Mouse (Mus musculus) CH12.LX (cell line): ENCODE data around the gene Tmem140. TPM values are rescaled to one million over a fixed set of nuclear protein-coding genes. Genes with fewer than 3 reads are reported as not detected.

Experiments
- DNase-seq: peaks from one replicate; pipeline ENCODE4 v3.0.0-alpha.2; 2013; ENCODE audit errors: extremely low read depth
- H3K27ac ChIP-seq: 2 replicates; pipeline ENCODE4 v1.5.1; 2012; ENCODE audit warnings: low read depth, mild to moderate bottlenecking, control low read depth, moderate library complexity; ENCODE audit not compliant: insufficient read depth
- H3K27me3 ChIP-seq: replicated peaks from 2 replicates; pipeline ENCODE3; 2012; ENCODE audit warnings: inconsistent platforms
- H3K36me3 ChIP-seq, 2 experiments: replicated peaks in 1 of 2; 2 replicates each; pipeline versions ENCODE3 to v1.6.1; 2012; ENCODE audit warnings: inconsistent platforms in 1 of 2, low read length in 1 of 2, mild to moderate bottlenecking in 1 of 2, mixed read lengths in 1 of 2, moderate library complexity in 1 of 2; ENCODE audit not compliant: control insufficient read depth in 1 of 2, insufficient read depth in 1 of 2
- H3K4me1 ChIP-seq, 2 experiments: 2 replicates each; pipeline ENCODE4 v1.6.1; 2012; ENCODE audit warnings: inconsistent platforms in 1 of 2, moderate library complexity in 1 of 2; ENCODE audit not compliant: insufficient read depth in 2 of 2, control insufficient read depth in 1 of 2
- H3K4me2 ChIP-seq: 2 replicates; pipeline ENCODE4 v1.6.1; 2012; ENCODE audit warnings: low read depth, mild to moderate bottlenecking, control low read depth; ENCODE audit not compliant: poor library complexity, insufficient read depth, severe bottlenecking
- H3K4me3 ChIP-seq, 3 experiments: fragments of 150-350 bp in 1 of 3; sonication (generic) in 1 of 3; replicated peaks in 1 of 3; 2 replicates each; pipeline versions ENCODE3 to v1.5.1; 2011 to 2012; ENCODE audit warnings: low read depth in 2 of 3, low read length in 2 of 3, mild to moderate bottlenecking in 2 of 3, moderate library complexity in 2 of 3, control low read depth in 1 of 3, improper control_type of control experiment in 1 of 3, inconsistent platforms in 1 of 3, mixed read lengths in 1 of 3; ENCODE audit not compliant: poor library complexity in 1 of 3
- H3K79me2 ChIP-seq: replicated peaks from 2 replicates; pipeline ENCODE4 v1.6.1; 2012; ENCODE audit warnings: mild to moderate bottlenecking, moderate library complexity; ENCODE audit not compliant: control insufficient read depth, poor library complexity, insufficient read depth, severe bottlenecking; ENCODE audit errors: extremely low read depth
- H3K9ac ChIP-seq: 2 replicates; pipeline ENCODE4 v1.6.1; 2012; ENCODE audit warnings: low read depth, mild to moderate bottlenecking, control low read depth, moderate library complexity; ENCODE audit not compliant: insufficient read depth
- H3K9me3 ChIP-seq: replicated peaks from 2 replicates; pipeline ENCODE3; 2012; ENCODE audit warnings: low read length, inconsistent platforms, mixed read lengths
- BHLHE40 ChIP-seq: IDR thresholded peaks from 2 replicates; pipeline ENCODE4 v1.6.1; 2011; ENCODE audit warnings: mild to moderate bottlenecking, low read depth, low read length, improper control_type of control experiment
- CHD1 ChIP-seq: IDR thresholded peaks from 2 replicates; pipeline ENCODE4 v1.6.1; 2012; ENCODE audit warnings: low read depth, low read length, improper control_type of control experiment, inconsistent platforms
- CTCF ChIP-seq, 2 experiments: IDR thresholded peaks in 1 of 2; conservative IDR thresholded peaks in 1 of 2; 2 replicates each; pipeline ENCODE4 v1.5.1; 2011 to 2012; ENCODE audit warnings: low read depth in 2 of 2, low read length in 2 of 2, improper control_type of control experiment in 1 of 2, inconsistent platforms in 1 of 2, mild to moderate bottlenecking in 1 of 2, moderate library complexity in 1 of 2
- ELF1 ChIP-seq: IDR thresholded peaks from 2 replicates; pipeline ENCODE4 v1.6.1; 2014; ENCODE audit warnings: low read depth, mild to moderate bottlenecking, inconsistent platforms, low read length, improper control_type of control experiment
- EP300 ChIP-seq: IDR thresholded peaks from 2 replicates; pipeline ENCODE4 v1.6.1; 2011; ENCODE audit warnings: low read length, improper control_type of control experiment
- HCFC1 ChIP-seq: IDR thresholded peaks from 2 replicates; pipeline ENCODE4 v1.6.1; 2012; ENCODE audit warnings: low read depth, mild to moderate bottlenecking, inconsistent platforms, low read length, improper control_type of control experiment
- JUN ChIP-seq: IDR thresholded peaks from 2 replicates; pipeline ENCODE4 v1.6.1; 2011; ENCODE audit warnings: low read depth, mild to moderate bottlenecking, low read length, improper control_type of control experiment, moderate library complexity; ENCODE audit not compliant: insufficient read depth
- JUND ChIP-seq: conservative IDR thresholded peaks from 2 replicates; pipeline ENCODE4 v1.6.1; 2011; ENCODE audit warnings: low read depth, low read length, improper control_type of control experiment
- MAFK ChIP-seq: IDR thresholded peaks from 2 replicates; pipeline ENCODE4 v1.6.1; 2011; ENCODE audit warnings: low read length, improper control_type of control experiment; ENCODE audit not compliant: insufficient replicate concordance
- NELFE ChIP-seq: IDR thresholded peaks from 2 replicates; pipeline ENCODE4 v1.6.1; 2011; ENCODE audit warnings: low read depth, low read length, improper control_type of control experiment
- NRF1 ChIP-seq: IDR thresholded peaks from 2 replicates; pipeline ENCODE4 v1.6.1; 2014; ENCODE audit warnings: low read depth, mild to moderate bottlenecking, inconsistent platforms, low read length, improper control_type of control experiment, moderate library complexity
- PAX5 ChIP-seq: IDR thresholded peaks from 2 replicates; pipeline ENCODE4 v1.6.1; 2012; ENCODE audit warnings: low read length, inconsistent platforms, mixed read lengths
- RAD21 ChIP-seq: IDR thresholded peaks from 2 replicates; pipeline ENCODE4 v1.6.1; 2011; ENCODE audit warnings: low read depth, mild to moderate bottlenecking, low read length, improper control_type of control experiment, moderate library complexity
- TBP ChIP-seq: conservative IDR thresholded peaks from 2 replicates; pipeline ENCODE4 v1.6.1; 2011; ENCODE audit warnings: low read depth, low read length, improper control_type of control experiment
- UBTF ChIP-seq: IDR thresholded peaks from 2 replicates; pipeline ENCODE4 v1.6.1; 2012; ENCODE audit warnings: low read depth, mild to moderate bottlenecking, inconsistent platforms, low read length, improper control_type of control experiment, moderate library complexity
- USF1 ChIP-seq: IDR thresholded peaks from 2 replicates; pipeline ENCODE4 v1.6.1; 2014; ENCODE audit warnings: low read depth, mild to moderate bottlenecking, inconsistent platforms, low read length, improper control_type of control experiment
- ZMIZ1 ChIP-seq: IDR thresholded peaks from 2 replicates; pipeline ENCODE4 v1.6.1; 2012; ENCODE audit warnings: low read depth, mild to moderate bottlenecking, inconsistent platforms, low read length, improper control_type of control experiment
- dilution Hi-C: fragments of 300-500 bp; cut with MboI; formaldehyde crosslinking; loops from 2 replicates; pipeline ENCODE4 v1.14.3; 2020; ENCODE audit warnings: low sequenced_read_pairs; ENCODE audit not compliant: extremely low pct_unique_long_range_greater_than_20kb, extremely low pct_ligation_motif_present
- in situ Hi-C: fragments of 300-500 bp; cut with MboI; formaldehyde crosslinking; loops from 3 replicates; pipeline ENCODE4 v1.14.3; 2019; ENCODE audit warnings: low sequenced_read_pairs, low pct_ligation_motif_present, low pct_unique_long_range_greater_than_20kb, mixed read lengths
- polyA plus RNA-seq: library from polyadenylated mRNA; unstranded; fragments of >175 nt; gene quantifications from 2 replicates; pipeline ENCODE4 v1.2.1, GENCODE M21; 2012; ENCODE audit warnings: low read depth; ENCODE audit not compliant: insufficient read length
- total RNA-seq, 2 experiments: library from RNA; depleted of rRNA; stranded (reverse); fragments of 300-350 nt in 1 of 2; fragments of >200 nt in 1 of 2; gene quantifications; 2 replicates each; pipeline ENCODE4 v1.2.3; 2012 to 2014

Tmem140 gene
- total and polyA plus RNA-seq, 3 experiments = 1.2 to 3.6 (median 2.8) TPM

DNA sequence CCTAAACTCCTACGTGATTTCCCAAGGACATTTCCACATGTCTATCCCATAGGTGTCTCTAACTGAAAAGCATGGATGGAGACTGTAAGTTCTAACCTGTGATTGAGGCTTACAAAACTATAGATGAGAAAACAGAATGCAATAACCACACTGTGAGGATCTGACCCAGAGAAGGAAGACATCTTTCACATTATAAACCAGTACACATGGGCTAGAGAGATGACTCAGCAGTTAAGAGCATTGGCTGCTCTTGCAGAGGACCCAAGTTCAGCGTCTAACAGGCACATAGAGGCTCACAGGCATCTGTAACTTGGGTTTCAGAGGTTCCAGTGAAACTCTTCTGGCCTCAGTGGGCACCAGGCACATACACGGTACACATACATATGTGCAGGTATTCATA, 51.5 kb downstream of the Tmem140 start:
- H3K4me3 ChIP-seq = no peak overlapping the region
- H3K4me2 ChIP-seq = no peak overlapping the region
- H3K9me3 ChIP-seq = no peaks in the 10 kb centered on the region
- peaks cover 0 to under 1% of the 10 kb centered on the region in 2 experiments for H3K36me3 ChIP-seq
- TF ChIP-seq HCFC1 = no peak
- peak; percentile 64; the same call in 1 of the 2 replicates for TF ChIP-seq MAFK
- no peak for TF ChIP-seq JUND
- no peak for DNase-seq
- dilution Hi-C loops = no loop called here
- H3K9ac ChIP-seq = no peak overlapping the region
- no peaks in the 10 kb centered on the region for H3K27me3 ChIP-seq
- in situ Hi-C loops = no loop called here
- peaks cover 0 to 15% of the 10 kb centered on the region in 2 experiments; a peak in 2 of 4 replicates for H3K4me1 ChIP-seq
- H3K79me2 ChIP-seq = peaks cover 5% of the 10 kb centered on the region; the same call in 1 of the 2 replicates
- no peak overlapping the region for H3K27ac ChIP-seq

DNA sequence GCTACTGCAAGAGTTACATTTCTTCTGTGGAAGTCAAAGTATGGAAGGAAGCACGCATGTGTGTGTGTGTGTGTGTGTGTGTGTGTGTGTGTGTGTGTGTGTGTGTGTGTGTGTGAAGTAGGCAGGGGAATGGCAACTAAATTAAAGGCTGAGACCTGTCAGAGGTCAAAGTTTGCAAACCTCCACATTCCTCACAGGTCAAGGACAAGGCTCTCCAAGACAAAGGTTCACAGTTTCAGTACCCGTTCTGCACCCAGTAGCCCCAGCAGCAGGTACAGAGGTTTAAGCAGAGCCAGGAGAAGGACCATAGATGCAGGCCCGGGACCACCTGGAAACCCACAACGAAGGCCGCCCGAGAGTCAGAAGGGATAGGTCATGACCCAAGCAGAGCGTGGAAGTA, 56.2 kb downstream of the Tmem140 start:
- DNase-seq = no peak
- Histone ChIP-seq H3K9ac (no peak overlapping the region), H3K27me3 (no peaks in the 10 kb centered on the region), H3K36me3 (no peaks in the 10 kb centered on the region), H3K4me1 (peaks cover 0 to 5% of the 10 kb centered on the region in 2 experiments; a peak in 1 of 4 replicates), H3K9me3 (no peaks in the 10 kb centered on the region), H3K4me2 (no peak overlapping the region), H3K27ac (no peak overlapping the region), H3K4me3 (no peak overlapping the region), H3K79me2 (no peaks in the 10 kb centered on the region)
- in situ Hi-C loops = loop anchor here (5.0 kb wide), 1 partner anchor 37 kb away; no protein-coding TSS in a partner anchor
- TF ChIP-seq TBP = no peak
- no peak for TF ChIP-seq CHD1
- no peak for TF ChIP-seq UBTF
- TF ChIP-seq ELF1 = no peak
- no peak for TF ChIP-seq PAX5
- TF ChIP-seq JUN = no peak
- no peak for TF ChIP-seq BHLHE40
- TF ChIP-seq RAD21 = no peak
- TF ChIP-seq MAFK = no peak
- TF ChIP-seq NELFE = no peak
- TF ChIP-seq ZMIZ1 = no peak
- TF ChIP-seq USF1 = no peak
- no peak for TF ChIP-seq EP300
- no peak for TF ChIP-seq NRF1
- no peak for TF ChIP-seq CTCF (conservative IDR thresholded peaks at IDR 0.05 in 1 of 2, IDR thresholded peaks at IDR 0.05 in 1 of 2; ENCODE audit: low read depth in 2 of 2, low read length in 2 of 2)
- dilution Hi-C loops = no loop called here
